Mouse (Mus musculus): ENCODE measurements at regions not wholly inside any gene's neighbourhood (a gene's known extent, or its start where the extent isn't known, plus 50 kb on each side); places are given as distances from the start of the nearest gene placed in this dataset.
A peak's percentile ranks its signal among the peaks of the same experiment; 100 is the strongest.

DNA sequence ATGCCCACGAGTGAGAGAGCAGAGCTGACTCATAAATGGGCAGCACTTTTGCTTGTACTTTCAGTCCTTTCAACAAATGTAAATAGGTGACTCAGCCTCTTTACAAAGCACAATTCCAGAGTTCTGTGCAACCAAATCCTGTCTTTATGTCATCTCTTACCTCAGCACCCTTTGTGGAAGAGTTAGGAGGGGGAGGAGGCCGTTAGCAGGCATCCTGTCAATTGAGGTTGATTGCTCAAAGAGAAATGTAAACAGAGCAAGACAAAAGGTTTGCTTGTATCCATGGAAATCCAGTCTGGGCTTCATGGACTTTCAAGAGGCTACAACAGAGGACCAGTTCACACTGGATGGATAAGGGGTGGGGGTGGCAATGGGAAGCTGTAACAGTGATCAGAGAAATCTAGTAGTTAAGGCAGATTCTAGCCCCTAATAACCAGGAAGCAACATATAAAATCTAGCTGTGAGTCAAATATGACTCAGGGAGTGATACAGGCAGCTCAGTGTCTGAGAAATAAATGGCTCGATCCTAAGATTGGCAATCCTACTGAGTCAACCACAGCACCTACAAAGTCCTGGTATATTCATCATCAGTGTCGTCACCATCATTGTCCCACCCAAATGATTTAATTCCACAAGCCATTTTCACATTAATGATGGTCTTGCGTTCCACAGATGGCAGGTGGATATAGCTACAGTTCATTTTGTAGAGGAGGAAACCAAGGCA, 136.0 kb upstream of the Rorb start:
- Histone ChIP-seq H3K79me2 (ENCODE audit: control insufficient read depth, insufficient read depth) (no peaks in the 10 kb centered on the region), H3K4me2 (ENCODE audit: low read depth) (peak overlapping the region; percentile 48), H3K36me3 (ENCODE audit: control insufficient read depth, insufficient read depth) (no peaks in the 10 kb centered on the region), H3K27me3 (ENCODE audit: control insufficient read depth, insufficient read depth, insufficient read length) (no peaks in the 10 kb centered on the region), H3ac (ENCODE audit: control insufficient read depth, insufficient read length) (no peak overlapping the region), H3K4me3 (no peak overlapping the region)
- TF ChIP-seq E2F4 (IDR thresholded peaks at IDR 0.05; ENCODE audit: insufficient read depth) (no peak), SRF (IDR thresholded peaks at IDR 0.05; ENCODE audit: control insufficient read depth, insufficient read length, low read depth) (no peak), MYOD1 (IDR thresholded peaks at IDR 0.05; ENCODE audit: control insufficient read depth in 1 of 3, insufficient read length in 2 of 3, low read depth in 2 of 3) (no peak), MYOG (IDR thresholded peaks at IDR 0.05; ENCODE audit: control insufficient read depth in 1 of 3, insufficient read depth in 1 of 3, insufficient read length in 2 of 3, low read depth in 2 of 3) (no peak), USF1 (IDR thresholded peaks at IDR 0.05; ENCODE audit: low read depth) (no peak), POLR2AphosphoS2 (IDR thresholded peaks at IDR 0.05; ENCODE audit: insufficient read length, low read depth) (no peak), TCF12 (IDR thresholded peaks at IDR 0.05; ENCODE audit: insufficient read depth, poor library complexity, severe bottlenecking) (no peak), POLR2A (IDR thresholded peaks at IDR 0.05; ENCODE audit: insufficient read length, low read depth) (no peak), MAX (IDR thresholded peaks at IDR 0.05; ENCODE audit: low read depth) (no peak), CEBPB (IDR thresholded peaks at IDR 0.05; ENCODE audit: insufficient read depth, poor library complexity, severe bottlenecking) (no peak), REST (IDR thresholded peaks at IDR 0.05; ENCODE audit: insufficient read depth, insufficient read length) (no peak), TCF3 (IDR thresholded peaks at IDR 0.05; ENCODE audit: insufficient read length, low read depth) (no peak)

DNA sequence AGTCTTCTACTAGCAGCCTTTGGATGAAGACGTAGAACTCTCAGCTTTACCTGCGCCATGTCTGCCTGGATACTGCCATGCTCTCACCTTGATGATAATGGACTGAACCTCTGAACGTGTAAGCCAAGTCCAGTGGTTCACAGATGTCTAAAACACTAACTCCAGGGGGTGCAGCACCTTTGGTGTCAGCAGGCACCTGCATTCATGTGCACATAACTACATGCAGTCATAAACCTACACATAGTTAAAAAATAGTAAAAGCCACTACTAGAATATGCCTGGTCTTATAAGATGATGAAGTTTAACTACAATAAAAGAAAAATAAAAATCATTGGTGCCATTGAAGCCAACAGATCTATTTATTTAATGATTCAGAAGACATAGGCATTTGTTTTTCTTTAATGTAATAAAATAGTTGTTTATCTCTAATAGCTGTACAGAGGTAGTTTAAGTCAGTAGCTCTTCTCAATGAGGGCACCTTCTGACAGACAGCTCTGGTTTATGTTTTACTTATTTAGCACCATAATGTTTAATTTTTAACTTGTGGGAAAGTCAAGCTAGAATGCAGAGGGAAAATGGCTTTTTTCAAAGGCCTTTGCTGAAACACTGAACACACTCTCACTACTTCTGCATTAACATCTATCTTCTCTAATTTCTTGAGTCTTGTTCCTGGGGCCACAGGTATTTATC, 118.5 kb upstream of the Rorb start:
- no peaks in the 10 kb centered on the region for H3K79me2 ChIP-seq (ENCODE audit: control insufficient read depth, insufficient read depth)
- no peak overlapping the region for H3K4me2 ChIP-seq (ENCODE audit: low read depth)
- no peak overlapping the region for H3K4me3 ChIP-seq
- TF ChIP-seq MYOG (IDR thresholded peaks at IDR 0.05; ENCODE audit: control insufficient read depth in 1 of 3, insufficient read depth in 1 of 3, insufficient read length in 2 of 3, low read depth in 2 of 3) (no peak), POLR2A (IDR thresholded peaks at IDR 0.05; ENCODE audit: insufficient read length, low read depth) (no peak), TCF12 (IDR thresholded peaks at IDR 0.05; ENCODE audit: insufficient read depth, poor library complexity, severe bottlenecking) (no peak), CEBPB (IDR thresholded peaks at IDR 0.05; ENCODE audit: insufficient read depth, poor library complexity, severe bottlenecking) (no peak), MYOD1 (IDR thresholded peaks at IDR 0.05; ENCODE audit: control insufficient read depth in 1 of 3, insufficient read length in 2 of 3, low read depth in 2 of 3) (no peak), SRF (IDR thresholded peaks at IDR 0.05; ENCODE audit: control insufficient read depth, insufficient read length, low read depth) (no peak), REST (IDR thresholded peaks at IDR 0.05; ENCODE audit: insufficient read depth, insufficient read length) (no peak), USF1 (IDR thresholded peaks at IDR 0.05; ENCODE audit: low read depth) (no peak), MAX (IDR thresholded peaks at IDR 0.05; ENCODE audit: low read depth) (no peak), E2F4 (IDR thresholded peaks at IDR 0.05; ENCODE audit: insufficient read depth) (no peak), TCF3 (IDR thresholded peaks at IDR 0.05; ENCODE audit: insufficient read length, low read depth) (no peak)
- H3K27me3 ChIP-seq (ENCODE audit: control insufficient read depth, insufficient read depth, insufficient read length): no peaks in the 10 kb centered on the region
- no peak overlapping the region for H3ac ChIP-seq (ENCODE audit: control insufficient read depth, insufficient read length)
- H3K36me3 ChIP-seq (ENCODE audit: control insufficient read depth, insufficient read depth): no peaks in the 10 kb centered on the region

GRCm38 (mm10) chr19:19220826-19221225, 109.8 kb upstream of the Rorb start:
- TF ChIP-seq MYOD1 (IDR thresholded peaks at IDR 0.05; ENCODE audit: control insufficient read depth in 1 of 3, insufficient read length in 2 of 3, low read depth in 2 of 3): no peak
- TF ChIP-seq POLR2AphosphoS2 (IDR thresholded peaks at IDR 0.05; ENCODE audit: insufficient read length, low read depth): no peak
- no peak for TF ChIP-seq REST (IDR thresholded peaks at IDR 0.05; ENCODE audit: insufficient read depth, insufficient read length)
- TF ChIP-seq E2F4 (IDR thresholded peaks at IDR 0.05; ENCODE audit: insufficient read depth): no peak
- no peak for TF ChIP-seq CEBPB (IDR thresholded peaks at IDR 0.05; ENCODE audit: insufficient read depth, poor library complexity, severe bottlenecking)
- TF ChIP-seq USF1 (IDR thresholded peaks at IDR 0.05; ENCODE audit: low read depth): no peak
- TF ChIP-seq SRF (IDR thresholded peaks at IDR 0.05; ENCODE audit: control insufficient read depth, insufficient read length, low read depth): no peak
- no peak for TF ChIP-seq TCF12 (IDR thresholded peaks at IDR 0.05; ENCODE audit: insufficient read depth, poor library complexity, severe bottlenecking)
- TF ChIP-seq TCF3 (IDR thresholded peaks at IDR 0.05; ENCODE audit: insufficient read length, low read depth): no peak
- TF ChIP-seq MYOG (IDR thresholded peaks at IDR 0.05; ENCODE audit: control insufficient read depth in 1 of 3, insufficient read depth in 1 of 3, insufficient read length in 2 of 3, low read depth in 2 of 3): no peak
- TF ChIP-seq MAX (IDR thresholded peaks at IDR 0.05; ENCODE audit: low read depth): no peak
- TF ChIP-seq POLR2A (IDR thresholded peaks at IDR 0.05; ENCODE audit: insufficient read length, low read depth): no peak
- H3K36me3 ChIP-seq (ENCODE audit: control insufficient read depth, insufficient read depth): no peaks in the 10 kb centered on the region
- no peak overlapping the region for H3K4me3 ChIP-seq

DNA sequence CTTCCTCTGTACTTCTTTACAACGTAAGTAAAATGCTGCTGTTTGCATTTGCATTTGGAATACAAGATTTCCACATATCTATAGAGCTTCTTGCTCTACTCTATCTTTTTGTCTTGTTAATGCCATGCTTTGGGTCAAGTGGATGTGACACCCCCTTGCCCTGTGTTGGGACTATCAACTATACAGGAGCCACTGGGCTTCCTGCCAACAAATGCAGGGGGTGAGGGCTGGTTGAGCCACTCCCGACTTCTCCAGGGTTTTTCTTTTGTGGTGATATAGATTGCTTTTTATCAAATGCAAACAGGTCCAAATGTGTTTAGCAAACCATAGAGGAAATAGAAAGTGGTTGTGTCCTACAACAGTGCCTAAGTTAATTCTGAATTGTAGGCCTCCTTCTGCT, 108.4 kb upstream of the Rorb start:
- TF ChIP-seq POLR2A (IDR thresholded peaks at IDR 0.05; ENCODE audit: insufficient read length, low read depth) (no peak), POLR2AphosphoS2 (IDR thresholded peaks at IDR 0.05; ENCODE audit: insufficient read length, low read depth) (no peak), USF1 (IDR thresholded peaks at IDR 0.05; ENCODE audit: low read depth) (no peak), TCF12 (IDR thresholded peaks at IDR 0.05; ENCODE audit: insufficient read depth, poor library complexity, severe bottlenecking) (no peak), MAX (IDR thresholded peaks at IDR 0.05; ENCODE audit: low read depth) (no peak), SRF (IDR thresholded peaks at IDR 0.05; ENCODE audit: control insufficient read depth, insufficient read length, low read depth) (no peak), TCF3 (IDR thresholded peaks at IDR 0.05; ENCODE audit: insufficient read length, low read depth) (no peak)
- Histone ChIP-seq H3K79me2 (ENCODE audit: control insufficient read depth, insufficient read depth) (no peaks in the 10 kb centered on the region), H3K4me3 (no peak overlapping the region), H3K27me3 (ENCODE audit: control insufficient read depth, insufficient read depth, insufficient read length) (no peaks in the 10 kb centered on the region), H3ac (ENCODE audit: control insufficient read depth, insufficient read length) (no peak overlapping the region), H3K4me2 (ENCODE audit: low read depth) (no peak overlapping the region), H3K36me3 (ENCODE audit: control insufficient read depth, insufficient read depth) (no peaks in the 10 kb centered on the region)

More at GRCm38 (mm10) chr19:19220826-19221225, 109.8 kb upstream of the Rorb start:
- Histone ChIP-seq H3K4me2 (ENCODE audit: low read depth) (no peak overlapping the region), H3K27me3 (ENCODE audit: control insufficient read depth, insufficient read depth, insufficient read length) (no peaks in the 10 kb centered on the region), H3K79me2 (ENCODE audit: control insufficient read depth, insufficient read depth) (no peaks in the 10 kb centered on the region), H3ac (ENCODE audit: control insufficient read depth, insufficient read length) (no peak overlapping the region)

Measured in myocyte (in vitro differentiated cells).